15 mouse cellular contexts compared by ENCODE assay signal in the genomic region with DNA sequence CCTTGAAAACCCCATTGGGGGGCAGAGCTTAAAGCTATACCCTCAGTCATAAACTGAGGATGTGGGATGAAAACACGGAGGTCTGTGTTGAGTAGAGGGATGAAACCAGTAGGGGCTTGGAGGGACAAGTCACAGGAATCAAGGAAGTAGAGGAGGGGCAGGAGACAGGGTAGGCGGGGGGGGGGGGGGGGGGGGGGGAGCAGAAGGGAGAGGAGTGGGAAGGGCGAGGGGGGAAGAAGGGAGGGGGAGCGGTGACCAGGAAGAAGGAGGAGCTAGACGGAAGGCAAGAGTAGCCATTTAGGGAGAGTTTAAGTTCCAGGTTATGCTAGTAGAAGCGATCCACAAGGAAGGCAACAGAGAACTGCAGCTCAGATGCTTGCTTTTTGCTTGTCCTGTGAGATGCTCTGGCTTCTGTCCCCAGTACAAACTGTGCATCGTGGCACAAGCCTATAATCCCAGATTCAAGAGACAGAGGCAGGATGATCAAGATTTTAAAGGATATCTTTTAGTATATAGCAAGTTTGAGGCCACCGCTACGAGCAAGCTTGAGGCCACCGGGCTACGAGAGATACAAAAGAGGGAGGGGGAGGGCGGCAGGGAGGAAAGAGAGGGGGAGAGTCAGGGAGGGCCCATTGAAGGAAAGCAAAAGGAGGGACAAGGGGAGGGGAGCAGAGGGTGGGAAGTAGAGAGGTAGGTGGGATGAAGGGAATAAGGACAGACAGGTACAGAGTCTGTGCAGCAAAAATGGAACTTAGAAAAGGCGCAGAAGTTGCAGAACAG. TPM values are rescaled to one million over a fixed set of nuclear protein-coding genes. Genes with fewer than 3 reads are reported as not detected.
DNase-seq lines count a peak whose midpoint lies in the region; ATAC-seq and TF ChIP-seq lines count a peak whose summit lies in the region.
"Had no signal": no experiment of that assay in that cellular context is flagged by ENCODE, and none has a peak within 500 bp of the region (broad histone marks: within the 10 kb centered on the region; RNA-seq: fewer than 3 reads in every experiment).

No protein-coding gene starts in this region.

- H3K27ac ChIP-seq in kidney, embryonic 15.5 days = no peak overlapping the region
- no peak overlapping the region for H3K27ac ChIP-seq in heart, embryonic 16.5 days (ENCODE audit: low read length)
- H3K27ac ChIP-seq: embryonic facial prominence, embryonic 12.5 days; intestine, embryonic 15.5 days; macrophage; neural tube, embryonic 12.5 days had no signal

- H3K9ac ChIP-seq in kidney, embryonic 15.5 days = no peak overlapping the region
- no peak overlapping the region for H3K9ac ChIP-seq in heart, embryonic 16.5 days (ENCODE audit: low read length)
- H3K9ac ChIP-seq: embryonic facial prominence, embryonic 12.5 days; intestine, embryonic 15.5 days; neural tube, embryonic 12.5 days had no signal

- no peak overlapping the region for H3K4me2 ChIP-seq in kidney, embryonic 15.5 days
- peak overlapping the region; percentile 45 for H3K4me2 ChIP-seq in heart, embryonic 16.5 days (ENCODE audit: low read depth, low read length)
- H3K4me2 ChIP-seq: embryonic facial prominence, embryonic 12.5 days; intestine, embryonic 15.5 days; neural tube, embryonic 12.5 days had no signal

- H3K4me1 ChIP-seq in kidney, embryonic 15.5 days = peaks cover 6% of the 10 kb centered on the region; the same call in 1 of the 2 replicates
- peaks cover 68% of the 10 kb centered on the region for H3K4me1 ChIP-seq in E14TG2a.4 (replicated peaks; ENCODE audit: low read depth, low read length)
- no peaks in the 10 kb centered on the region for H3K4me1 ChIP-seq in heart, embryonic 16.5 days (ENCODE audit: control insufficient read depth, insufficient read depth, low read length)
- H3K4me1 ChIP-seq: embryonic facial prominence, embryonic 12.5 days; intestine, embryonic 15.5 days had no signal

- intact Hi-C loops in left cerebral cortex, postnatal 14 days (cut with DNase I) = no loop called here

- no peak for ATAC-seq in kidney, embryonic 15.5 days (replicated peaks; ENCODE audit: low FRiP score)
- no peak for ATAC-seq in heart, embryonic 16.5 days (replicated peaks; ENCODE audit: extremely low read depth, insufficient read depth, low FRiP score)
- ATAC-seq: intestine, embryonic 15.5 days; midbrain, embryonic 16.5 days had no signal

- WGBS in kidney, embryonic 15.5 days = 59% methylated on average over 12 of the region's 13 CpGs
- 43% methylated on average over 12 of the region's 13 CpGs for WGBS in heart, embryonic 16.5 days

- H3K27me3 ChIP-seq in kidney, embryonic 15.5 days = no peaks in the 10 kb centered on the region
- H3K27me3 ChIP-seq in E14TG2a.4 (ENCODE audit: insufficient read depth, low read length) = no peaks in the 10 kb centered on the region
- H3K27me3 ChIP-seq in heart, embryonic 16.5 days (ENCODE audit: control insufficient read depth, insufficient read depth, low read length) = no peaks in the 10 kb centered on the region
- H3K27me3 ChIP-seq: embryonic facial prominence, embryonic 12.5 days; intestine, embryonic 15.5 days; neural tube, embryonic 12.5 days had no signal

- no peak for TF ChIP-seq CTCF in E14TG2a.4 (conservative IDR thresholded peaks at IDR 0.05; ENCODE audit: low read length)

- no peaks in the 10 kb centered on the region for H3K9me3 ChIP-seq in kidney, embryonic 15.5 days (replicated peaks)
- no peaks in the 10 kb centered on the region for H3K9me3 ChIP-seq in E14TG2a.4 (ENCODE audit: low read length)
- no peaks in the 10 kb centered on the region for H3K9me3 ChIP-seq in heart, embryonic 16.5 days (replicated peaks; ENCODE audit: control insufficient read depth, low read length)
- H3K9me3 ChIP-seq: embryonic facial prominence, embryonic 12.5 days; intestine, embryonic 15.5 days; neural tube, embryonic 12.5 days had no signal

- DNase-seq in heart, adult 11 months = peak; percentile 78
- no peak for DNase-seq in heart, adult 18-20 months
- peak; percentile 44 for DNase-seq in kidney, postnatal 10 days
- DNase-seq in left cerebral cortex, postnatal 14 days (ENCODE audit: low spot score in 2 of 2) = no peak
- DNase-seq in gastrocnemius, postnatal 10 days = no peak
- DNase-seq: cerebellum, postnatal 25 days; retina, postnatal 1 day had no signal

- no peak overlapping the region for H3K4me3 ChIP-seq in kidney, embryonic 15.5 days (replicated peaks)
- peak overlapping the region; percentile 74 for H3K4me3 ChIP-seq in E14TG2a.4 (replicated peaks; ENCODE audit: low read length)
- no peak overlapping the region for H3K4me3 ChIP-seq in heart, embryonic 16.5 days (ENCODE audit: low read length)
- H3K4me3 ChIP-seq: embryonic facial prominence, embryonic 12.5 days; intestine, embryonic 15.5 days; neural tube, embryonic 12.5 days had no signal

- no peaks in the 10 kb centered on the region for H3K36me3 ChIP-seq in kidney, embryonic 15.5 days
- H3K36me3 ChIP-seq in E14TG2a.4 (ENCODE audit: insufficient read depth, low read length) = peaks cover 20% of the 10 kb centered on the region
- H3K36me3 ChIP-seq in heart, embryonic 16.5 days (ENCODE audit: control insufficient read depth, insufficient read depth) = no peaks in the 10 kb centered on the region
- H3K36me3 ChIP-seq: embryonic facial prominence, embryonic 12.5 days; intestine, embryonic 15.5 days; neural tube, embryonic 12.5 days had no signal

RNA-seq across cellular contexts. Expression of a gene that starts 58.4 kb away (rescaled TPM):
- 10 to 100 TPM; 28.5 to 32.3 TPM for total RNA-seq in heart, adult 18-20 months (2021)
- 22.1 and 22.8 TPM in 2 replicates for polyA plus RNA-seq in kidney, embryonic 15.5 days (2015; fragmentation: Nextera tagmentation; extraction: Ambion mirVana)
- polyA plus RNA-seq in heart, embryonic 16.5 days (2015; fragmentation: Nextera tagmentation; extraction: Ambion mirVana) = 13.4 and 14.8 TPM in 2 replicates
- 10 to 100 TPM; 28.6 to 30.1 TPM for total RNA-seq in left cerebral cortex, postnatal 14 days (2021)
- 10 to 100 TPM; 26.0 to 31.1 TPM for total RNA-seq in gastrocnemius, postnatal 10 days (2021)

Comparison
In these comparisons a context has a peak if more than half of its experiments do, and no peak if none do; other contexts are left out.
1. DNase-seq: peak in heart, adult 11 months (single experiment) and kidney, postnatal 10 days (single experiment); none in heart, adult 18-20 months (0 of 2), left cerebral cortex, postnatal 14 days (0 of 2) and gastrocnemius, postnatal 10 days (single experiment).